ENCODE assay signal across 8 mouse cellular contexts in genomic region chr19:45815170-45815569, GRCm38 (mm10). TPM values are rescaled to one million over a fixed set of nuclear protein-coding genes. Genes with fewer than 3 reads are reported as not detected.
DNase-seq lines count a peak whose midpoint lies in the region; ATAC-seq and TF ChIP-seq lines count a peak whose summit lies in the region.

No protein-coding gene starts in this region.

- H3K4me2 ChIP-seq in kidney, embryonic 14.5 days (replicated peaks; ENCODE audit: low read depth, low read length), result peak overlapping the region; percentile 74
- H3K4me2 ChIP-seq in embryonic facial prominence, embryonic 11.5 days (ENCODE audit: low read depth, low read length), result no peak overlapping the region; the same call in 1 of the 2 replicates
- peak overlapping the region; percentile 92 for H3K4me2 ChIP-seq in hindbrain, embryonic 16.5 days (ENCODE audit: low read length)
- peak overlapping the region; percentile 84 for H3K4me2 ChIP-seq in midbrain, embryonic 16.5 days (ENCODE audit: low read length)

- peak overlapping the region; percentile 35 for H3K4me3 ChIP-seq in kidney, embryonic 14.5 days (ENCODE audit: low read length)
- H3K4me3 ChIP-seq in kidney, adult 2 months (ENCODE audit: insufficient read depth, low read depth, low read length), result no peak overlapping the region
- peak overlapping the region; percentile 23; the same call in 1 of the 2 replicates for H3K4me3 ChIP-seq in embryonic facial prominence, embryonic 11.5 days (ENCODE audit: low read depth, low read length)
- H3K4me3 ChIP-seq in hindbrain, embryonic 16.5 days (ENCODE audit: low read length), result peak overlapping the region; percentile 47
- peak overlapping the region; percentile 42 for H3K4me3 ChIP-seq in midbrain, embryonic 16.5 days (ENCODE audit: low read depth, low read length)

- peak overlapping the region; percentile 38; the same call in 1 of the 2 replicates for H3K9ac ChIP-seq in kidney, embryonic 14.5 days (ENCODE audit: low read depth, low read length)
- no peak overlapping the region for H3K9ac ChIP-seq in embryonic facial prominence, embryonic 11.5 days (replicated peaks; ENCODE audit: low read length)
- H3K9ac ChIP-seq in hindbrain, embryonic 16.5 days (ENCODE audit: low read depth, low read length), result peak overlapping the region; percentile 61
- peak overlapping the region; percentile 69 for H3K9ac ChIP-seq in midbrain, embryonic 16.5 days (ENCODE audit: low read depth, low read length)

- TF ChIP-seq CTCF in kidney, adult 2 months (conservative IDR thresholded peaks at IDR 0.05; ENCODE audit: insufficient read depth, insufficient read length, low read depth, low read length), result no peak

- peaks cover 38% of the 10 kb centered on the region for H3K4me1 ChIP-seq in kidney, embryonic 14.5 days (ENCODE audit: control insufficient read depth, insufficient read depth, low read length)
- H3K4me1 ChIP-seq in kidney, adult 2 months (ENCODE audit: control insufficient read depth, insufficient read depth, low read length), result peaks cover 12% of the 10 kb centered on the region; the same call in 1 of the 2 replicates
- peaks cover 7% of the 10 kb centered on the region for H3K4me1 ChIP-seq in embryonic facial prominence, embryonic 11.5 days (ENCODE audit: control insufficient read depth, insufficient read depth, low read length)
- H3K4me1 ChIP-seq in hindbrain, embryonic 16.5 days (ENCODE audit: control insufficient read depth, insufficient read depth, low read depth, low read length), result peaks cover 24% of the 10 kb centered on the region
- H3K4me1 ChIP-seq in midbrain, embryonic 16.5 days (ENCODE audit: control insufficient read depth, insufficient read depth, low read length), result peaks cover 26% of the 10 kb centered on the region

- TF ChIP-seq POLR2A in kidney, adult 2 months (IDR thresholded peaks at IDR 0.05; ENCODE audit: low read depth, low read length), result no peak

- H3K9me3 ChIP-seq in kidney, embryonic 14.5 days (ENCODE audit: control insufficient read depth, low read length), result no peaks in the 10 kb centered on the region
- H3K9me3 ChIP-seq in embryonic facial prominence, embryonic 11.5 days (replicated peaks; ENCODE audit: control insufficient read depth, low read length), result no peaks in the 10 kb centered on the region
- no peaks in the 10 kb centered on the region for H3K9me3 ChIP-seq in hindbrain, embryonic 16.5 days (ENCODE audit: control insufficient read depth, low read length)
- H3K9me3 ChIP-seq in midbrain, embryonic 16.5 days (replicated peaks; ENCODE audit: control insufficient read depth, low read length, poor library complexity, severe bottlenecking), result no peaks in the 10 kb centered on the region

- 47% methylated on average over 10 of the region's 10 CpGs for WGBS in kidney, embryonic 14.5 days
- 55% methylated on average over 10 of the region's 10 CpGs for WGBS in kidney, adult 2 months
- whole genome bisulfite sequencing in embryonic facial prominence, embryonic 11.5 days, result 65% methylated on average over 10 of the region's 10 CpGs
- WGBS in hindbrain, embryonic 16.5 days, result 67% methylated on average over 10 of the region's 10 CpGs
- 68% methylated on average over 10 of the region's 10 CpGs for WGBS in midbrain, embryonic 16.5 days

- no peak for ATAC-seq in kidney, embryonic 14.5 days (ENCODE audit: low FRiP score, low TSS enrichment)
- ATAC-seq in embryonic facial prominence, embryonic 11.5 days (replicated peaks; ENCODE audit: insufficient number of reproducible peaks, low FRiP score, low TSS enrichment, low read depth), result no peak
- ATAC-seq in hindbrain, embryonic 16.5 days, result 0 out of 2 replicates have a peak, but pooled peaks have one; percentile 11
- no peak for ATAC-seq in midbrain, embryonic 16.5 days

- DNase-seq in kidney, adult 2 months, result no peak
- DNase-seq in embryonic facial prominence, embryonic 11.5 days (ENCODE audit: low spot score), result no peak
- DNase-seq in spleen, adult 18-20 months, result no peak
- no peak for DNase-seq in T-cell, adult 2 months (ENCODE audit: low spot score)
- DNase-seq in retina, postnatal 1 day, result no peak

- H3K27ac ChIP-seq in kidney, embryonic 14.5 days (ENCODE audit: low read depth, low read length), result no peak overlapping the region
- H3K27ac ChIP-seq in kidney, adult 2 months (ENCODE audit: insufficient read depth, low read depth, low read length), result no peak overlapping the region
- H3K27ac ChIP-seq in embryonic facial prominence, embryonic 11.5 days (replicated peaks; ENCODE audit: low read depth, low read length), result no peak overlapping the region
- H3K27ac ChIP-seq in hindbrain, embryonic 16.5 days (ENCODE audit: low read depth, low read length), result no peak overlapping the region
- H3K27ac ChIP-seq in midbrain, embryonic 16.5 days (ENCODE audit: low read length), result no peak overlapping the region

- no peaks in the 10 kb centered on the region for H3K27me3 ChIP-seq in kidney, embryonic 14.5 days (ENCODE audit: control insufficient read depth, insufficient read depth, low read length)
- H3K27me3 ChIP-seq in kidney, adult 2 months (replicated peaks; ENCODE audit: control insufficient read depth, insufficient read depth, low read length), result no peaks in the 10 kb centered on the region
- no peaks in the 10 kb centered on the region; the same call in 1 of the 2 replicates for H3K27me3 ChIP-seq in embryonic facial prominence, embryonic 11.5 days (ENCODE audit: control insufficient read depth, insufficient read depth, low read length)
- no peaks in the 10 kb centered on the region for H3K27me3 ChIP-seq in hindbrain, embryonic 16.5 days (replicated peaks; ENCODE audit: control insufficient read depth, insufficient read depth, low read length)
- no peaks in the 10 kb centered on the region for H3K27me3 ChIP-seq in midbrain, embryonic 16.5 days (ENCODE audit: control insufficient read depth, insufficient read depth, low read depth, low read length)

- H3K36me3 ChIP-seq in kidney, embryonic 14.5 days (ENCODE audit: control insufficient read depth, insufficient read depth, low read length), result no peaks in the 10 kb centered on the region
- H3K36me3 ChIP-seq in kidney, adult 2 months (ENCODE audit: control insufficient read depth, insufficient read depth, low read length), result no peaks in the 10 kb centered on the region
- H3K36me3 ChIP-seq in embryonic facial prominence, embryonic 11.5 days (replicated peaks; ENCODE audit: control insufficient read depth, insufficient read depth, low read depth, low read length), result no peaks in the 10 kb centered on the region; the same call in 1 of the 2 replicates
- H3K36me3 ChIP-seq in hindbrain, embryonic 16.5 days (ENCODE audit: control insufficient read depth, insufficient read depth, low read length), result no peaks in the 10 kb centered on the region
- 0 out of 2 replicates have a peak, but pooled peaks cover 2% of the 10 kb centered on the region for H3K36me3 ChIP-seq in midbrain, embryonic 16.5 days (ENCODE audit: control insufficient read depth, insufficient read depth, low read length)

RNA-seq across cellular contexts. Expression of gene Kcnip2, which starts 0.7 kb away (rescaled TPM):
- 1.4 and 2.0 TPM in 2 replicates for polyA plus RNA-seq in kidney, embryonic 14.5 days (2014; fragmentation: Nextera tagmentation; extraction: Ambion mirVana)
- polyA plus RNA-seq in kidney, adult 2 months (2012; rRNA removed), result 9.2 and 9.4 TPM in 2 replicates
- 1.3 TPM in 2 replicates for polyA plus RNA-seq in embryonic facial prominence, embryonic 11.5 days (2014; fragmentation: Nextera tagmentation; extraction: Ambion mirVana)
- 17.0 and 19.2 TPM in 2 replicates for polyA plus RNA-seq in hindbrain, embryonic 16.5 days (2015; fragmentation: Nextera tagmentation; extraction: Ambion mirVana)
- polyA plus RNA-seq in midbrain, embryonic 16.5 days (2015; fragmentation: Nextera tagmentation; extraction: Ambion mirVana), result 8.2 and 10.0 TPM in 2 replicates

RNA-seq across cellular contexts. Expression of gene Mgea5, which starts 31.5 kb away (rescaled TPM):
- 46.3 and 67.8 TPM in 2 replicates for polyA plus RNA-seq in kidney, embryonic 14.5 days (2014; fragmentation: Nextera tagmentation; extraction: Ambion mirVana)
- polyA plus RNA-seq in kidney, adult 2 months (2012; rRNA removed), result 22.6 and 27.3 TPM in 2 replicates
- 58.7 and 58.8 TPM in 2 replicates for polyA plus RNA-seq in embryonic facial prominence, embryonic 11.5 days (2014; fragmentation: Nextera tagmentation; extraction: Ambion mirVana)
- 63.7 and 68.3 TPM in 2 replicates for polyA plus RNA-seq in hindbrain, embryonic 16.5 days (2015; fragmentation: Nextera tagmentation; extraction: Ambion mirVana)
- 76.5 and 84.0 TPM in 2 replicates for polyA plus RNA-seq in midbrain, embryonic 16.5 days (2015; fragmentation: Nextera tagmentation; extraction: Ambion mirVana)
